Mouse (Mus musculus) small intestine, adult 2 months (tissue): ENCODE data around the gene Il1rn.

Experiments
- CTCF ChIP-seq: fragments of 200-500 bp; IDR thresholded peaks from 2 replicates; pipeline ENCODE4 v1.5.1; 2012; ENCODE audit warnings: low read depth, mild to moderate bottlenecking, control low read depth, inconsistent platforms, low read length, moderate library complexity, mixed read lengths; ENCODE audit not compliant: insufficient replicate concordance, insufficient read length; ENCODE audit errors: extremely low read depth
- POLR2A ChIP-seq: fragments of 200-500 bp; IDR thresholded peaks from 2 replicates; pipeline ENCODE4 v1.6.1; 2012; ENCODE audit warnings: low read depth, mild to moderate bottlenecking, control low read depth, inconsistent platforms, low read length, moderate library complexity

DNA sequence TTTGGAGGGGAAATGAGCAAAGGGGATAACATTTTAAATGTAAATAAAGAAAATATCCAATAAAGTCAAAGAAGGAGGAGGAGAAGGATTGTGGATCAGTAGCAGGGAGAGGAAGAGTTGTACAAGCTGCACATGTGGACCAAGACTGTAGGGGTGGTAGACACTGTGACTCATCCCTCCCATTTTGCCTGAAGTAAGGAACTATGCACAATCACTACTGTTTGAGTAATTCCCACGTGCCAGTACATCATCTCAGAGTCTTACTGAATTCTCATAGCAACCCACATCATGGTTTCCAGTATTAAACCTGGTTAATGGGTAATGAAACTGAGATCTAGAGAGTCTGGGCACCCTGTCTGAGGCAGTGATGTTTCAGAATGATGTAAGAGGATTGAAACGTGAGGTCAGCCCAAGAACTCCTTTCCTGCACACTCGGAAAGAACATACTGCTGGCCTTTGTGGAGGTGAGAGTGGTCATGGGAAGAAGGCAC, 4.8 kb downstream of the Il1rn start:
- TF ChIP-seq CTCF (no peak), POLR2A (no peak)
